Mouse (Mus musculus) MEL (cell line): ENCODE results near the gene Klhl41.

Source experiments
- CHD1 ChIP-seq: IDR thresholded peaks from 2 replicates; pipeline ENCODE4 v1.6.1; 2012; ENCODE audit warnings: low read depth, mild to moderate bottlenecking, inconsistent platforms, low read length, improper control_type of control experiment
- CHD2 ChIP-seq: IDR thresholded peaks from 2 replicates; pipeline ENCODE4 v1.6.1; 2011; ENCODE audit warnings: low read length, improper control_type of control experiment
- CTCF ChIP-seq, 3 experiments: IDR thresholded peaks in 2 of 3; conservative IDR thresholded peaks in 1 of 3; 2 replicates each; pipeline ENCODE4 v1.5.1; 2011 to 2012; ENCODE audit warnings: low read length in 3 of 3, low read depth in 2 of 3, mild to moderate bottlenecking in 2 of 3, improper control_type of control experiment in 1 of 3, inconsistent platforms in 1 of 3, mixed read lengths in 1 of 3, moderate library complexity in 1 of 3; ENCODE audit not compliant: control insufficient read depth in 1 of 3, insufficient read depth in 1 of 3, poor library complexity in 1 of 3, severe bottlenecking in 1 of 3
- ELF1 ChIP-seq: IDR thresholded peaks from 2 replicates; pipeline ENCODE4 v1.6.1; 2014; ENCODE audit warnings: low read depth, mild to moderate bottlenecking, inconsistent platforms, low read length, improper control_type of control experiment, moderate library complexity
- MYB ChIP-seq: IDR thresholded peaks from 2 replicates; pipeline ENCODE4 v1.6.1; 2011; ENCODE audit warnings: mild to moderate bottlenecking, low read depth, low read length, improper control_type of control experiment
- MYC ChIP-seq: IDR thresholded peaks from 2 replicates; pipeline ENCODE4 v1.6.1; 2011; ENCODE audit warnings: low read depth, mild to moderate bottlenecking, low read length, improper control_type of control experiment, moderate library complexity
- NELFE ChIP-seq: IDR thresholded peaks from 2 replicates; pipeline ENCODE4 v1.6.1; 2011; ENCODE audit warnings: low read depth, low read length, improper control_type of control experiment
- NRF1 ChIP-seq: IDR thresholded peaks from 2 replicates; pipeline ENCODE4 v1.6.1; 2014; ENCODE audit warnings: low read depth, mild to moderate bottlenecking, inconsistent platforms, low read length, improper control_type of control experiment, moderate library complexity; ENCODE audit not compliant: poor library complexity, insufficient read depth, severe bottlenecking
- POLR2A ChIP-seq, 2 experiments: IDR thresholded peaks; 2 replicates each; pipeline ENCODE4 v1.6.1; 2011 to 2012; ENCODE audit warnings: low read length in 2 of 2, mild to moderate bottlenecking in 2 of 2, control low read depth in 1 of 2, improper control_type of control experiment in 1 of 2, low read depth in 1 of 2, moderate library complexity in 1 of 2; ENCODE audit not compliant: control insufficient read depth in 1 of 2, insufficient read depth in 1 of 2, poor library complexity in 1 of 2
- POLR2AphosphoS2 ChIP-seq: IDR thresholded peaks from 2 replicates; pipeline ENCODE4 v1.6.1; 2011; ENCODE audit warnings: low read length, improper control_type of control experiment
- TAL1 ChIP-seq: IDR thresholded peaks from 2 replicates; pipeline ENCODE4 v1.6.1; 2012; ENCODE audit warnings: mild to moderate bottlenecking, inconsistent platforms, low read length, moderate library complexity, mixed read lengths
- TBP ChIP-seq: IDR thresholded peaks from 2 replicates; pipeline ENCODE4 v1.8.0; 2011; ENCODE audit warnings: low read depth, low read length, improper control_type of control experiment
- ZNF384 ChIP-seq: IDR thresholded peaks from 2 replicates; pipeline ENCODE4 v1.6.1; 2012; ENCODE audit warnings: low read depth, mild to moderate bottlenecking, inconsistent platforms, low read length, improper control_type of control experiment

- no peak for TF ChIP-seq CHD1
- TF ChIP-seq ZNF384: no peak
- TF ChIP-seq POLR2AphosphoS2: no peak
- no peak for TF ChIP-seq CTCF (IDR thresholded peaks at IDR 0.05 in 2 of 3, conservative IDR thresholded peaks at IDR 0.05 in 1 of 3; ENCODE audit: control insufficient read depth in 1 of 3, insufficient read depth in 1 of 3, low read depth in 2 of 3, low read length in 3 of 3, poor library complexity in 1 of 3, severe bottlenecking in 1 of 3)
- TF ChIP-seq MYC: no peak
- TF ChIP-seq CHD2: no peak
- no peak for TF ChIP-seq ELF1
- no peak for TF ChIP-seq TBP
- no peak for TF ChIP-seq NRF1
- no peak for TF ChIP-seq MYB
- no peak for TF ChIP-seq POLR2A (IDR thresholded peaks at IDR 0.05; ENCODE audit: control insufficient read depth in 1 of 2, insufficient read depth in 1 of 2, low read depth in 1 of 2, low read length in 2 of 2, poor library complexity in 1 of 2)
- TF ChIP-seq TAL1: no peak
- TF ChIP-seq NELFE: no peak
Measured at GRCm38 (mm10) chr2:69681931-69682330, 12.0 kb downstream of the Klhl41 start.
